Mouse (Mus musculus): ENCODE data around the gene Gm5591. TPM values are rescaled to one million over a fixed set of nuclear protein-coding genes. Genes with fewer than 3 reads are reported as not detected.
"Not testable (repeated sequence)": the region's sequence is repeated elsewhere in the genome, so short reads cannot be mapped to it uniquely, and the experiment has no call there.

Gene Gm5591
- total RNA-seq (2015) (not detected in 2 replicates), total RNA-seq (2017) (not detected in 2 replicates)

- not testable (repeated sequence) for ATAC-seq (ENCODE audit: poor library complexity, severe bottlenecking)
These were observed at the start of gene Gm5591 for GRCm38 (mm10) chr7:38528093-38528492. TSS of gene Gm5591 (minus strand) at chr7:38528193.

GRCm38 (mm10) chr7:38488468-38488867 is 39.5 kb downstream of the Gm5591 start:
- not testable (repeated sequence) for ATAC-seq (ENCODE audit: poor library complexity, severe bottlenecking)

Data from megakaryocyte, adult 5-6 weeks (primary cell).